Mouse (Mus musculus): ENCODE data around the gene Serpinb6a.

The Serpinb6a gene

GRCm38 (mm10) chr13:33905176-33905954 is 97.2 kb downstream of the Serpinb6a start, which contains the start of gene Serpinb6c:
TSS of gene Serpinb6c (minus strand) at chr13:33905708.
- no peak for DNase-seq

DNA sequence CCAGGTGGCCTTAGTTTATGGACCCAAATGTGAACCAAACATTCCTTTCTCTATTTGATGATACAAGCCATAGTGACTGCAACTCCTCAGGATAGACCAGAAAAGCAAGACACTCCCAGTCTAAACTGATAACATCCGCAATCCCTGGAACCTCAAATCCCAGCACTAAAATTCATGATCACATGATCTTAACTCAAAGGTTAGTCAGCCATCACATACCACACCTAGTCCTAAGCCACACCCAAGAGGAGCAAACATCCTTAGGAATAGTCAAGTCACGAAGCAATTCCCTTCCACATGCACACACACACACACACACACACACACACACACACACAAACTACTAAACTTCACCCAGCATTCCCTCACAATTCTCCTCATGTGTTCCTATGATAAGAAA is 99.3 kb downstream of the Serpinb6a start:
- DNase-seq: no peak

DNA sequence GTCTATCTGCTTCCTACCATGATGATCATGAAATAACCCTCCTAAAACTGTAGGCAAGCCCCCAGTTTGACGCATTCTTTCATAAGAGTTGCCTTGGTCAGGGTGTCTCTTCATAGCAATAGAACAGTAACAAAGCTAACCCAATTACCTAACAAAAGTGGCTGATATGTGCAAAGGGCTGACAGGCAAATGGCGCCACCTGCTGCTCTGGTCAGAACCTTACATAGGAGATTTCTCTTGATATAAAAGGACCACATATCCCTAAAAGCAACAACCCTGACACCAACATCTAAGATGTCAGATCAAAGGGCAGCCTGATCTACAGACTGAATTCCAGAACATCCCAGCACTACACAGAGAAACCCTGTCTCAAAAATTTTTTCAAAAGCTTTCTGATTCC is 108.4 kb downstream of the Serpinb6a start:
- DNase-seq: peak; percentile 42 to 66

Measured in cerebellum, postnatal 14 days (tissue).